Mouse (Mus musculus): Measurements from ENCODE around the gene Olfr1410. TPM values are rescaled to one million over a fixed set of nuclear protein-coding genes. Genes with fewer than 3 reads are reported as not detected.

Gene Olfr1410
- polyA plus RNA-seq, 1 experiment from 2014 or later: not detected

- no peak for TF ChIP-seq CTCF (IDR thresholded peaks at IDR 0.05; ENCODE audit: low read depth)
- ATAC-seq (ENCODE audit: insufficient read depth) (no peak), DNase-seq (no peak)
- H3K4me1 ChIP-seq (ENCODE audit: insufficient read depth): no peaks in the 10 kb centered on the region
- peaks cover 38% of the 10 kb centered on the region for H3K36me3 ChIP-seq (ENCODE audit: insufficient read depth)
- no peak overlapping the region for H3K27ac ChIP-seq (ENCODE audit: low read depth)
- no peak overlapping the region for H3K4me2 ChIP-seq
- H3K27me3 ChIP-seq (ENCODE audit: insufficient read depth, low read length): no peaks in the 10 kb centered on the region
- 64% methylated on average over 1 of the region's 1 CpGs for WGBS
- H3K9ac ChIP-seq: no peak overlapping the region
- no peaks in the 10 kb centered on the region for H3K9me3 ChIP-seq (ENCODE audit: low read depth, low read length)
- no peak overlapping the region for H3K4me3 ChIP-seq (ENCODE audit: low read depth, low read length)
Observed at GRCm38 (mm10) chr1:92634569-92634968, 29.0 kb downstream of the Olfr1410 start.

GRCm38 (mm10) chr1:92634976-92635599 lies 29.5 kb downstream of the Olfr1410 start:
- TF ChIP-seq CTCF (IDR thresholded peaks at IDR 0.05; ENCODE audit: low read depth): no peak
- DNase-seq: peak; percentile 11
- no peaks in the 10 kb centered on the region for H3K9me3 ChIP-seq (ENCODE audit: low read depth, low read length)
- WGBS: 74% methylated on average over 4 of the region's 4 CpGs
- H3K36me3 ChIP-seq (ENCODE audit: insufficient read depth): peaks cover 38% of the 10 kb centered on the region
- H3K4me2 ChIP-seq: no peak overlapping the region
- H3K4me1 ChIP-seq (ENCODE audit: insufficient read depth): no peaks in the 10 kb centered on the region
- H3K4me3 ChIP-seq (ENCODE audit: low read depth, low read length): no peak overlapping the region
- H3K27ac ChIP-seq (ENCODE audit: low read depth): no peak overlapping the region
- H3K27me3 ChIP-seq (ENCODE audit: insufficient read depth, low read length): no peaks in the 10 kb centered on the region
- ATAC-seq (ENCODE audit: insufficient read depth): no peak
- no peak overlapping the region for H3K9ac ChIP-seq

GRCm38 (mm10) chr1:92636015-92636414 lies 30.4 kb downstream of the Olfr1410 start:
- no peak overlapping the region for H3K4me2 ChIP-seq
- no peaks in the 10 kb centered on the region for H3K27me3 ChIP-seq (ENCODE audit: insufficient read depth, low read length)
- H3K4me1 ChIP-seq (ENCODE audit: insufficient read depth): no peaks in the 10 kb centered on the region
- peaks cover 38% of the 10 kb centered on the region for H3K36me3 ChIP-seq (ENCODE audit: insufficient read depth)
- no peak for TF ChIP-seq CTCF (IDR thresholded peaks at IDR 0.05; ENCODE audit: low read depth)
- H3K9me3 ChIP-seq (ENCODE audit: low read depth, low read length): no peaks in the 10 kb centered on the region
- ATAC-seq (ENCODE audit: insufficient read depth) (no peak), DNase-seq (no peak)
- no peak overlapping the region for H3K9ac ChIP-seq
- no peak overlapping the region for H3K4me3 ChIP-seq (ENCODE audit: low read depth, low read length)
- 89% methylated on average over 8 of the region's 8 CpGs for WGBS
- H3K27ac ChIP-seq (ENCODE audit: low read depth): no peak overlapping the region

GRCm38 (mm10) chr1:92636676-92637075 lies 31.1 kb downstream of the Olfr1410 start:
- DNase-seq (no peak), ATAC-seq (ENCODE audit: insufficient read depth) (no peak)
- no peaks in the 10 kb centered on the region for H3K9me3 ChIP-seq (ENCODE audit: low read depth, low read length)
- no peak for TF ChIP-seq CTCF (IDR thresholded peaks at IDR 0.05; ENCODE audit: low read depth)
- H3K4me2 ChIP-seq: no peak overlapping the region
- peaks cover 38% of the 10 kb centered on the region for H3K36me3 ChIP-seq (ENCODE audit: insufficient read depth)
- H3K4me3 ChIP-seq (ENCODE audit: low read depth, low read length): no peak overlapping the region
- H3K4me1 ChIP-seq (ENCODE audit: insufficient read depth): no peaks in the 10 kb centered on the region
- WGBS: 94% methylated on average over 11 of the region's 11 CpGs
- H3K9ac ChIP-seq: no peak overlapping the region
- no peak overlapping the region for H3K27ac ChIP-seq (ENCODE audit: low read depth)
- no peaks in the 10 kb centered on the region for H3K27me3 ChIP-seq (ENCODE audit: insufficient read depth, low read length)

GRCm38 (mm10) chr1:92637501-92638172 lies 32.1 kb downstream of the Olfr1410 start:
- ATAC-seq (ENCODE audit: insufficient read depth): no peak
- Histone ChIP-seq H3K27ac (ENCODE audit: low read depth) (no peak overlapping the region), H3K4me3 (ENCODE audit: low read depth, low read length) (no peak overlapping the region), H3K9me3 (ENCODE audit: low read depth, low read length) (no peaks in the 10 kb centered on the region), H3K9ac (no peak overlapping the region), H3K27me3 (ENCODE audit: insufficient read depth, low read length) (no peaks in the 10 kb centered on the region), H3K36me3 (ENCODE audit: insufficient read depth) (peaks cover 38% of the 10 kb centered on the region), H3K4me2 (no peak overlapping the region), H3K4me1 (ENCODE audit: insufficient read depth) (peaks cover 3% of the 10 kb centered on the region; the same call in 1 of the 2 replicates)
- WGBS: 87% methylated on average over 15 of the region's 15 CpGs
- no peak for DNase-seq
- no peak for TF ChIP-seq CTCF (IDR thresholded peaks at IDR 0.05; ENCODE audit: low read depth)

GRCm38 (mm10) chr1:92638181-92638580 lies 32.6 kb downstream of the Olfr1410 start:
- Histone ChIP-seq H3K4me3 (ENCODE audit: low read depth, low read length) (no peak overlapping the region), H3K36me3 (ENCODE audit: insufficient read depth) (peaks cover 38% of the 10 kb centered on the region), H3K4me2 (no peak overlapping the region), H3K27me3 (ENCODE audit: insufficient read depth, low read length) (no peaks in the 10 kb centered on the region), H3K27ac (ENCODE audit: low read depth) (no peak overlapping the region), H3K9ac (no peak overlapping the region), H3K4me1 (ENCODE audit: insufficient read depth) (peaks cover 3% of the 10 kb centered on the region; the same call in 1 of the 2 replicates), H3K9me3 (ENCODE audit: low read depth, low read length) (no peaks in the 10 kb centered on the region)
- ATAC-seq (ENCODE audit: insufficient read depth) (no peak), DNase-seq (no peak)
- TF ChIP-seq CTCF (IDR thresholded peaks at IDR 0.05; ENCODE audit: low read depth): no peak
- WGBS: 86% methylated on average over 3 of the region's 3 CpGs

- no peak for DNase-seq
- no peak for TF ChIP-seq CTCF (IDR thresholded peaks at IDR 0.05; ENCODE audit: low read depth)
- no peak overlapping the region for H3K27ac ChIP-seq (ENCODE audit: low read depth)
- H3K36me3 ChIP-seq (ENCODE audit: insufficient read depth): peaks cover 38% of the 10 kb centered on the region
- no peak for ATAC-seq (ENCODE audit: insufficient read depth)
- H3K4me1 ChIP-seq (ENCODE audit: insufficient read depth): peaks cover 3% of the 10 kb centered on the region; the same call in 1 of the 2 replicates
- no peak overlapping the region for H3K4me3 ChIP-seq (ENCODE audit: low read depth, low read length)
- no peaks in the 10 kb centered on the region for H3K27me3 ChIP-seq (ENCODE audit: insufficient read depth, low read length)
- H3K4me2 ChIP-seq: no peak overlapping the region
- 89% methylated on average over 4 of the region's 4 CpGs for WGBS
- no peaks in the 10 kb centered on the region for H3K9me3 ChIP-seq (ENCODE audit: low read depth, low read length)
- no peak overlapping the region for H3K9ac ChIP-seq
Observed at GRCm38 (mm10) chr1:92638736-92639135, 33.2 kb downstream of the Olfr1410 start.

All from lung, embryonic 14.5 days (tissue).